Mouse (Mus musculus): ENCODE data around the gene Mafg. TPM values are rescaled to one million over a fixed set of nuclear protein-coding genes. Genes with fewer than 3 reads are reported as not detected.

The Mafg gene
- total and polyA plus RNA-seq, 3 experiments, result 32.8 to 45.2 (median 35.7) TPM

- TF ChIP-seq CTCF (IDR thresholded peaks at IDR 0.05) (peak; percentile 76), EP300 (IDR thresholded peaks at IDR 0.05; ENCODE audit: insufficient read depth, low read depth, low read length) (no peak), POLR2A (IDR thresholded peaks at IDR 0.05; ENCODE audit: insufficient read depth, low read depth, low read length) (no peak)
- intact Hi-C loops (cut with DNase I), result loop anchor here (2.0 to 5.0 kb wide), 3 partner anchors 30 to 130 kb away; partner anchors contain the start of genes Cenpx, Lrrc45 and Mcrip1
- Histone ChIP-seq H3K27me3 (ENCODE audit: control insufficient read depth, insufficient read depth, low read length) (no peaks in the 10 kb centered on the region), H3K4me1 (ENCODE audit: control insufficient read depth, insufficient read depth, low read length) (peaks cover 7% of the 10 kb centered on the region), H3K9ac (ENCODE audit: low read depth, low read length) (peak overlapping the region; percentile 98; the same call in 1 of the 2 replicates), H3K27ac (peak overlapping the region; percentile 94), H3K79me2 (replicated peaks; ENCODE audit: control insufficient read depth, insufficient read depth, low read length) (peaks cover 5% of the 10 kb centered on the region), H3K36me3 (ENCODE audit: control insufficient read depth, insufficient read depth, low read length) (peaks cover 6% of the 10 kb centered on the region), H3K4me3 (peak overlapping the region; percentile 72)
- DNase-seq, result no peak
- 68% methylated on average over 8 of the region's 8 CpGs for WGBS
These were observed 51.0 kb downstream of the Mafg start for GRCm38 (mm10) chr11:120582268-120582981.

GRCm38 (mm10) chr11:120581490-120582267 is 51.7 kb downstream of the Mafg start, which contains the start of gene Arhgdia:
TSS of gene Arhgdia (minus strand) at chr11:120581624.
- Histone ChIP-seq H3K36me3 (ENCODE audit: control insufficient read depth, insufficient read depth, low read length) (peaks cover 6% of the 10 kb centered on the region), H3K27me3 (ENCODE audit: control insufficient read depth, insufficient read depth, low read length) (no peaks in the 10 kb centered on the region)
- TF ChIP-seq POLR2A (IDR thresholded peaks at IDR 0.05; ENCODE audit: insufficient read depth, low read depth, low read length) (peak; percentile 90), CTCF (IDR thresholded peaks at IDR 0.05) (peak; percentile 79), EP300 (IDR thresholded peaks at IDR 0.05; ENCODE audit: insufficient read depth, low read depth, low read length) (peak; percentile 55; the same call in 1 of the 2 replicates)

GRCm38 (mm10) chr11:120580871-120581331 is 52.5 kb downstream of the Mafg start:
- Histone ChIP-seq H3K79me2 (replicated peaks; ENCODE audit: control insufficient read depth, insufficient read depth, low read length) (peaks cover 5% of the 10 kb centered on the region), H3K9ac (ENCODE audit: low read depth, low read length) (peak overlapping the region; percentile 98), H3K27ac (peak overlapping the region; percentile 94), H3K27me3 (ENCODE audit: control insufficient read depth, insufficient read depth, low read length) (no peaks in the 10 kb centered on the region), H3K36me3 (ENCODE audit: control insufficient read depth, insufficient read depth, low read length) (peaks cover 6% of the 10 kb centered on the region), H3K4me3 (peak overlapping the region; percentile 72), H3K4me1 (ENCODE audit: control insufficient read depth, insufficient read depth, low read length) (peaks cover 7% of the 10 kb centered on the region)
- TF ChIP-seq CTCF (IDR thresholded peaks at IDR 0.05) (no peak), EP300 (IDR thresholded peaks at IDR 0.05; ENCODE audit: insufficient read depth, low read depth, low read length) (no peak), POLR2A (IDR thresholded peaks at IDR 0.05; ENCODE audit: insufficient read depth, low read depth, low read length) (no peak)
- 1% methylated on average over 43 of the region's 44 CpGs for WGBS
- intact Hi-C loops (cut with DNase I), result loop anchor here (1.0 to 5.0 kb wide), 3 partner anchors 8 to 131 kb away; partner anchors contain the start of genes Cenpx, Lrrc45, Mcrip1 and P4hb
- peak; percentile 74 to 75 for DNase-seq

More at GRCm38 (mm10) chr11:120581490-120582267, 51.7 kb downstream of the Mafg start, which contains the start of gene Arhgdia:
- Histone ChIP-seq H3K9ac (ENCODE audit: low read depth, low read length) (peak within 1 kb of the TSS; percentile 98), H3K79me2 (replicated peaks; ENCODE audit: control insufficient read depth, insufficient read depth, low read length) (peaks cover 5% of the 10 kb centered on the region), H3K27ac (peak within 1 kb of the TSS; percentile 94), H3K4me1 (ENCODE audit: control insufficient read depth, insufficient read depth, low read length) (peaks cover 7% of the 10 kb centered on the region), H3K4me3 (peak within 1 kb of the TSS; percentile 72)
- intact Hi-C loops (cut with DNase I), result loop anchor here (1.0 to 5.0 kb wide), 4 partner anchors 8 to 131 kb away; partner anchors contain the start of genes Cenpx, Lrrc45, Mcrip1 and P4hb
- 3% methylated on average over 75 of the region's 75 CpGs for WGBS
- peak; percentile 93 to 94 for DNase-seq

GRCm38 (mm10) chr11:120580190-120580589 is 53.2 kb downstream of the Mafg start:
- intact Hi-C loops (cut with DNase I), result loop anchor here (5.0 kb wide), 2 partner anchors 33 to 132 kb away; partner anchors contain the start of genes Cenpx, Lrrc45 and Mcrip1
- DNase-seq, result peak; percentile 22 to 38

GRCm38 (mm10) chr11:120579316-120580107 is 53.9 kb downstream of the Mafg start:
- Histone ChIP-seq H3K9ac (ENCODE audit: low read depth, low read length) (no peak overlapping the region), H3K4me1 (ENCODE audit: control insufficient read depth, insufficient read depth, low read length) (peaks cover 7% of the 10 kb centered on the region), H3K79me2 (replicated peaks; ENCODE audit: control insufficient read depth, insufficient read depth, low read length) (peaks cover 5% of the 10 kb centered on the region), H3K27me3 (ENCODE audit: control insufficient read depth, insufficient read depth, low read length) (no peaks in the 10 kb centered on the region), H3K4me3 (peak overlapping the region; percentile 72), H3K27ac (peak overlapping the region; percentile 94), H3K36me3 (ENCODE audit: control insufficient read depth, insufficient read depth, low read length) (peaks cover 6% of the 10 kb centered on the region)
- 49% methylated on average over 15 of the region's 15 CpGs for WGBS
- no peak for TF ChIP-seq POLR2A (IDR thresholded peaks at IDR 0.05; ENCODE audit: insufficient read depth, low read depth, low read length)
- 0 out of 2 replicates have a peak, but pooled peaks have one; percentile 32 for TF ChIP-seq EP300 (IDR thresholded peaks at IDR 0.05; ENCODE audit: insufficient read depth, low read depth, low read length)
- no peak; the same call in 1 of the 2 replicates for TF ChIP-seq CTCF (IDR thresholded peaks at IDR 0.05)
- intact Hi-C loops (cut with DNase I), result loop anchor here (2.0 to 5.0 kb wide), 3 partner anchors 32 to 133 kb away; partner anchors contain the start of genes Cenpx, Lrrc45 and Mcrip1
- DNase-seq, result peak; percentile 65 to 84

More at GRCm38 (mm10) chr11:120580190-120580589, 53.2 kb downstream of the Mafg start:
- Histone ChIP-seq H3K9ac (ENCODE audit: low read depth, low read length) (peak overlapping the region; percentile 98), H3K27me3 (ENCODE audit: control insufficient read depth, insufficient read depth, low read length) (no peaks in the 10 kb centered on the region), H3K79me2 (replicated peaks; ENCODE audit: control insufficient read depth, insufficient read depth, low read length) (peaks cover 5% of the 10 kb centered on the region), H3K27ac (peak overlapping the region; percentile 94), H3K4me3 (peak overlapping the region; percentile 72), H3K4me1 (ENCODE audit: control insufficient read depth, insufficient read depth, low read length) (peaks cover 7% of the 10 kb centered on the region), H3K36me3 (ENCODE audit: control insufficient read depth, insufficient read depth, low read length) (peaks cover 6% of the 10 kb centered on the region)
- TF ChIP-seq CTCF (IDR thresholded peaks at IDR 0.05), result no peak
- WGBS, result 41% methylated on average over 7 of the region's 7 CpGs
